Mouse (Mus musculus) kidney, postnatal 0 days (tissue): ENCODE results near the gene Sema6b. TPM values are rescaled to one million over a fixed set of nuclear protein-coding genes. Genes with fewer than 3 reads are reported as not detected.
A peak's percentile ranks its signal among the peaks of the same experiment; 100 is the strongest.

Experiments
- ATAC-seq: fragments of 200-750 bp; cut with Nextera tagmentation; replicated peaks from 2 replicates; pipeline ENCODE4 v1.8.0; 2017; ENCODE audit warnings: low read depth, moderate number of reproducible peaks, moderate TSS enrichment, moderate library complexity; ENCODE audit not compliant: low FRiP score
- DNase-seq: peaks from one replicate; pipeline ENCODE4 v3.0.0-alpha.2; 2016; ENCODE audit warnings: low spot score
- H3K27ac ChIP-seq: fragments of 300-500 bp; sonication (generic); 2 replicates; pipeline ENCODE4 v1.5.1; 2014; ENCODE audit warnings: mild to moderate bottlenecking
- H3K27me3 ChIP-seq: fragments of 300-500 bp; sonication (generic); 2 replicates; pipeline ENCODE4 v1.6.1; 2014; ENCODE audit warnings: low read length, mixed read lengths; ENCODE audit not compliant: insufficient read depth
- H3K36me3 ChIP-seq: fragments of 300-500 bp; sonication (generic); 2 replicates; pipeline ENCODE4 v1.6.1; 2014; ENCODE audit warnings: low read length, mixed read lengths; ENCODE audit not compliant: insufficient read depth
- H3K4me1 ChIP-seq: fragments of 300-500 bp; sonication (generic); replicated peaks from 2 replicates; pipeline ENCODE4 v1.6.1; 2014; ENCODE audit warnings: antibody characterized with exemption, low read length, mixed read lengths; ENCODE audit not compliant: insufficient read depth
- H3K4me2 ChIP-seq: fragments of 300-500 bp; sonication (generic); 2 replicates; pipeline ENCODE4 v1.6.1; 2014; ENCODE audit warnings: mild to moderate bottlenecking, low read length, moderate library complexity, mixed read lengths
- H3K4me3 ChIP-seq: fragments of 300-500 bp; sonication (generic); replicated peaks from 2 replicates; pipeline ENCODE4 v1.5.1; 2014; ENCODE audit warnings: low read depth, low read length
- H3K9ac ChIP-seq: fragments of 300-500 bp; sonication (generic); 2 replicates; pipeline ENCODE4 v1.6.1; 2014; ENCODE audit warnings: low read depth, low read length
- H3K9me3 ChIP-seq: fragments of 300-500 bp; sonication (generic); replicated peaks from 2 replicates; pipeline ENCODE4 v1.6.1; 2016; ENCODE audit warnings: low read length, inconsistent platforms, mixed read lengths
- CTCF ChIP-seq: IDR thresholded peaks from 2 replicates; pipeline ENCODE4 v1.5.1; 2016; ENCODE audit warnings: antibody characterized with exemption, low read depth, mild to moderate bottlenecking, moderate library complexity
- whole genome bisulfite sequencing: fragments of 180-500 bp; shearing (Covaris S2); extraction: QIAGEN DNeasy Blood & Tissue Kit; methylation state at CpG from one replicate; pipeline ENCODE4 v1.1.7; 2014; 5-methylcytosine and 5-hydroxymethylcytosine counted together
- polyA plus RNA-seq: library from polyadenylated mRNA; unstranded; fragments of >200 nt; fragmentation: Nextera tagmentation; extraction: Ambion mirVana; gene quantifications from 2 replicates; pipeline ENCODE4 v1.2.1, GENCODE M21; 2015

Gene Sema6b
- polyA plus RNA-seq, 1 experiment from 2014 or later, result 1.2 TPM

- H3K4me1 ChIP-seq, result peaks cover 17% of the 10 kb centered on the region
- DNase-seq, result no peak
- H3K4me2 ChIP-seq, result no peak overlapping the region
- TF ChIP-seq CTCF, result no peak
- no peaks in the 10 kb centered on the region for H3K9me3 ChIP-seq
- no peak for ATAC-seq
- no peak overlapping the region for H3K27ac ChIP-seq
- 95% methylated on average over 12 of the region's 12 CpGs for WGBS
- H3K36me3 ChIP-seq, result no peaks in the 10 kb centered on the region
- peaks cover 27% of the 10 kb centered on the region for H3K27me3 ChIP-seq
- H3K9ac ChIP-seq, result no peak overlapping the region
- H3K4me3 ChIP-seq, result no peak overlapping the region
Observed at GRCm38 (mm10) chr17:56123161-56123560, 17.0 kb downstream of the Sema6b start.

DNA sequence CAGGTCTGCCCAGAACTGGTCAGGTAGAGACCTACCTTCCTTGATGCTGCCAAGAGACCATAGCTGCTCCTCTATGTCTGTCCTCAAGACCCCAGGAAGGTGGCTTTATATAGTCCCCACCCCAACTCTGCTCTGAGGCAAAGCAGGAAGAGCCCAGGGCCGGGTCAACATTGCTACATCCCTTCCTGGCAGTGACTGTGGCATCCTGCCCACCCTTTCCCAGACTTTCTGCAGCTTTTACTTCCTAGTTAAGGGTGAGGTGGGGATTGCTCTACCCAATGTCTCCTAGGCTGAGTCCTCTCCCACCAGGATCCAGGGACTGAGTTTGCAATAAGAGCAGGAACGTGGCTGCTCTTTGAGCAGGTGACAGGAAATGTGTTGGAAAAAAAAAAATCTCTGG lies 18.3 kb downstream of the Sema6b start, which contains the start of gene Lrg1:
Lrg1 (minus strand) TSS at position 176 of the 400 bp plus-strand sequence.
- no peak within 1 kb of the TSS for H3K4me3 ChIP-seq

GRCm38 (mm10) chr17:56119981-56120880 lies 19.9 kb downstream of the Sema6b start:
- ATAC-seq (no peak), DNase-seq (peak; percentile 37)
- peak overlapping the region; percentile 45 for H3K4me2 ChIP-seq
- 3% methylated on average over 66 of the region's 66 CpGs for WGBS
- TF ChIP-seq CTCF, result no peak
- peaks cover 27% of the 10 kb centered on the region for H3K27me3 ChIP-seq
- H3K36me3 ChIP-seq, result no peaks in the 10 kb centered on the region
- no peaks in the 10 kb centered on the region for H3K9me3 ChIP-seq
- peak overlapping the region; percentile 14 for H3K4me3 ChIP-seq
- H3K9ac ChIP-seq, result no peak overlapping the region
- H3K4me1 ChIP-seq, result peaks cover 23% of the 10 kb centered on the region
- no peak overlapping the region for H3K27ac ChIP-seq

More for the DNA sequence above, 18.3 kb downstream of the Sema6b start, which contains the start of gene Lrg1:
- Histone ChIP-seq H3K9ac (no peak within 1 kb of the TSS), H3K27ac (no peak within 1 kb of the TSS), H3K4me2 (no peak within 1 kb of the TSS), H3K4me1 (peaks cover 23% of the 10 kb centered on the region), H3K9me3 (no peaks in the 10 kb centered on the region), H3K36me3 (no peaks in the 10 kb centered on the region), H3K27me3 (peaks cover 27% of the 10 kb centered on the region)
- ATAC-seq (no peak), DNase-seq (no peak)
- TF ChIP-seq CTCF, result no peak
- WGBS, result 71% methylated on average over 2 of the region's 2 CpGs

DNA sequence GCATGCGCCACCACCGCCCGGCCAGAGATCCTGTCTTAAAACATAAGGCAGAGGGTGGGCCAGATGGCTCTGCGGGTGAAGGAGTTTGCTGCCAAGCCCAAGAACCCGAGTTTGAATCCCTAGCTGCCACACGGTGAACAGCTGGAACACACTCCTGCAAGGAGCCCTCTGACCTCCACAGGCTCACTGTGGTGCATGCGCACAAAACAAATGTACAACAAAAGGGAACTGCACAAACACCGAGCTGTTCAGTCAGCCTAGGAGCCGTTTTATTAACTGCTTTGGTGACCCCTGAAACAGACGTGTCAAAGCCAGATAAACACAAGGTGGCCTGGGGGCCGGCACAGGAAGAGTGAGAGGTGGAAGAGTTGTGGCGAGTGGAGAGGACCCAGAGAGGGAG lies 20.7 kb downstream of the Sema6b start:
- Histone ChIP-seq H3K36me3 (no peaks in the 10 kb centered on the region), H3K9me3 (no peaks in the 10 kb centered on the region), H3K4me1 (peaks cover 23% of the 10 kb centered on the region), H3K4me3 (no peak overlapping the region; the same call in 1 of the 2 replicates), H3K4me2 (peak overlapping the region; percentile 45), H3K9ac (no peak overlapping the region), H3K27me3 (peaks cover 27% of the 10 kb centered on the region), H3K27ac (no peak overlapping the region)
- no peak for TF ChIP-seq CTCF
- 27% methylated on average over 12 of the region's 12 CpGs for WGBS
- ATAC-seq (no peak), DNase-seq (peak; percentile 41)

- Histone ChIP-seq H3K27ac (no peak within 1 kb of the TSS), H3K4me1 (peaks cover 18% of the 10 kb centered on the region), H3K27me3 (peaks cover 18% of the 10 kb centered on the region), H3K36me3 (no peaks in the 10 kb centered on the region), H3K4me2 (peak within 1 kb of the TSS; percentile 57), H3K4me3 (peak within 1 kb of the TSS; percentile 26), H3K9me3 (no peaks in the 10 kb centered on the region), H3K9ac (peak within 1 kb of the TSS; percentile 24; the same call in 1 of the 2 replicates)
- 2% methylated on average over 27 of the region's 27 CpGs for WGBS
- DNase-seq (peak; percentile 56), ATAC-seq (peak; percentile 80)
- no peak for TF ChIP-seq CTCF
Observed at GRCm38 (mm10) chr17:56117251-56117710, 22.9 kb downstream of the Sema6b start, which contains the start of gene Plin5. Gene Plin5 (minus strand): TSS chr17:56117596.

- Histone ChIP-seq H3K4me1 (peaks cover 18% of the 10 kb centered on the region), H3K27ac (no peak overlapping the region), H3K27me3 (peaks cover 12% of the 10 kb centered on the region), H3K4me2 (no peak overlapping the region), H3K4me3 (no peak overlapping the region), H3K36me3 (no peaks in the 10 kb centered on the region), H3K9ac (no peak overlapping the region), H3K9me3 (no peaks in the 10 kb centered on the region)
- ATAC-seq (no peak), DNase-seq (no peak)
- 80% methylated on average over 10 of the region's 10 CpGs for WGBS
- no peak for TF ChIP-seq CTCF
Observed at GRCm38 (mm10) chr17:56116193-56116592, 23.9 kb downstream of the Sema6b start.
